Mouse (Mus musculus): ENCODE measurements around the gene Auts2. TPM values are rescaled to one million over a fixed set of nuclear protein-coding genes. Genes with fewer than 3 reads are reported as not detected.

Gene Auts2
- polyA plus RNA-seq, 1 experiment from 2014 or later, result 90.6 TPM

DNA sequence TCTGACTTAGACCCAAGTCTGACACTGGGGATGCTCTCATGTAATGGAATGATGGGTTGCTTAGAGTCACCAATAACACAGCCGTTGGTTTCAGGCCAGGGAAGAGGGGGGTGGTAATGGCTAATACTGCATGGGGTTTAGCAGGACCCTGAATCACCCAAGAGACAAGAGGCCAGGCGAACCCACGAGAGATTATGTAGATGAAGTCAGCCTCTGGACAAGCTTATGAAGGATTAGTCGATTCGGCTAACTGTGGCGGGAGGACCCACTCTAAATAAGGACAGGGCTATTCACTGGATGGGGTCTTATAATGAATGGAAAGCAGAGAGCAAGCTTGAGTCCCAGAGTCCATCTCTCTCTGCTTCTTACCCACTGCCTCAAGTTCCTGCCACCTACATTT, 1084.4 kb downstream of the Auts2 start:
- no peak overlapping the region for H3K4me3 ChIP-seq

DNA sequence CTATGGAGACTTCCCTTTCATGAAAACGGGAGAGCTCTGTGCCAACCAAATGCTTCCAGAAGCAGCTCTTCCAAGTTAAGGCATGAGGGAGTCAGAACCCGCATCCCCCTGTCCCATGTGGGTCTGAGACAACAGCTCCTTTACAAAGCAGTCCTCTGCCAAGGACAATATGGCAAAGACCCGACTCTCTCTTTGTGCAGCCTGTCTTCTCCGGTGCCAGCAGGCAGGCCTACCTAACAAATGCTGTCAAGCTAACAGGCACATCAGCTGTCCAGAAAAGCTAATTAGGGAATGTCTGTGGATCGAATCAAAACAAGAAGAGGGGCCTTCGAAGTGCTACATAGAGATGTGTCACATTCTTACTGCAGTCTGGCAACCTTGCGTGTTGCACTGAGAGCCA, 1085.1 kb downstream of the Auts2 start:
- H3K4me3 ChIP-seq, result no peak overlapping the region
- WGBS, result 77% methylated on average over 7 of the region's 7 CpGs
- H3K4me2 ChIP-seq (replicated peaks), result no peak overlapping the region
- peaks cover 97% of the 10 kb centered on the region for H3K36me3 ChIP-seq
- ATAC-seq (ENCODE audit: low FRiP score), result peak; percentile 38; the same call in 1 of the 2 replicates
- H3K9ac ChIP-seq, result no peak overlapping the region
- H3K27me3 ChIP-seq, result no peaks in the 10 kb centered on the region
- peaks cover 4% of the 10 kb centered on the region; the same call in 1 of the 2 replicates for H3K4me1 ChIP-seq
- peak overlapping the region; percentile 64 for H3K27ac ChIP-seq
- no peaks in the 10 kb centered on the region for H3K9me3 ChIP-seq (replicated peaks)

More for the DNA sequence above, 1084.4 kb downstream of the Auts2 start:
- WGBS, result 86% methylated on average over 6 of the region's 6 CpGs
- Histone ChIP-seq H3K9ac (no peak overlapping the region), H3K4me2 (replicated peaks) (no peak overlapping the region), H3K27ac (peak overlapping the region; percentile 64; the same call in 1 of the 2 replicates), H3K27me3 (no peaks in the 10 kb centered on the region), H3K9me3 (replicated peaks) (no peaks in the 10 kb centered on the region), H3K36me3 (peaks cover 95% of the 10 kb centered on the region), H3K4me1 (peaks cover 4% of the 10 kb centered on the region; the same call in 1 of the 2 replicates)
- ATAC-seq (ENCODE audit: low FRiP score), result no peak

DNA sequence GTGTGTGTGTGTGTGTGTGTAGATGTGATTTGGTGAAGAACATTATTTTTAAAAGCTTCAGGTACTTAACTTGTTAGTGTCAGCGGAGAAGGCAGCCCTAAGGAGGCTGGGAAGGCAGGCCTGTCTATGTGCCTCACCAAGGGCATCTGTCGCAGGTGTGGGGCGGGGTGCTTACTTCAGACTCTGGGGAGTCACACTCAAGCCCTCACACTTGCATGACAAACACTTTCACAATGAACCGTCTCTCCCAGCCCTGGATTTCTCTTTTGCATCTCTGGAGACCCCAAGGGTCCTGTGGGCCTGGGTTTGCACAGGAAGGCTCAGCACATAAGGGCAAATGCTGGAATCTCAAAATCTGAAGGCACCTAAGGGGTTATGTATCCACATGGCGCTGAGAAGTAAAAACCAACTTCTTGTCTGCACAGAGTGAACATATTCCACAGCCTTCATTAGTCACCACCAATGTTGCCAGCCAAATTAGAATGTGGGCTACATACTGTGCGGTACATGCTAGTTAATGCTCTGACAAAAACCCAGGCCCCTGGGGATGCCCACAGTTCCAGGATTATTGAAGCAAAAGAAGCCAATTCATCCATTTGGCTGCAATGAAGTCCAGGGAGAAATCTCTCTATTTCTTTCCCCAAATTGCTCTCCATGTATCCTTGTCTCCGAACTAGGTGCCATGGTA, 1093.8 kb downstream of the Auts2 start:
- no peaks in the 10 kb centered on the region for H3K4me1 ChIP-seq
- no peak for ATAC-seq (ENCODE audit: low FRiP score)
- no peak overlapping the region for H3K27ac ChIP-seq
- H3K27me3 ChIP-seq, result no peaks in the 10 kb centered on the region
- H3K4me3 ChIP-seq, result no peak overlapping the region
- no peak overlapping the region for H3K9ac ChIP-seq
- no peak overlapping the region for H3K4me2 ChIP-seq (replicated peaks)
- no peaks in the 10 kb centered on the region for H3K9me3 ChIP-seq (replicated peaks)
- H3K36me3 ChIP-seq, result peaks cover 98% of the 10 kb centered on the region
- 94% methylated on average over 7 of the region's 7 CpGs for WGBS

DNA sequence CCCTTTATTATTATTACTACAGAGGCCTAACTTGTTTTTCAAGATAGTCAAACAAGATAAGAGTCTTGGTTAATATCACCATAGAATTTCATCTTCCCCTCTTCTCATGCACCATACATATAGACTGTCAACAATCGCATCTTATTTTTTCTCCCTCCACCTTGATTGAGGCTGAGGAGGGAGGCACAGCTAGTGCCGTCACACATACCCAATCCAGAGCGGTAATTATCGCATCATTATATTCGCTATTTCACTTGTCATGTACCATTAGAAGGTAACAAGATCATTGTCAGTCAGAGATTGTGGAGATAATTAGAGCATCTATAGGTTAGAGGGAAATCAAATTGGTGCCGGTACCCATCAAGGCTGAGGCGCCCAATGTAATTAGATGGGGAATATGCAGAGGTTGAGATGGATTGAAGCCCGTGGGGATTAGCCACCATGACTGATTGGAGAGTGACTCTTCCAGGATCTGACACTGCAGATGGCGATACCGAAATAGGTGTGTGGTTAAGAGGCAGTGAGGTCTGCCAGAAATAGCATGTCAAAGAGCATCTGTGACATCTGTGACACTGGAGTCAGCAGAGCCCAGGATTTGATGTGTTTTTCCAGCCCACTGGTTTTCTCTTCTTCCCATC, 1107.8 kb downstream of the Auts2 start:
- H3K9me3 ChIP-seq (replicated peaks), result no peaks in the 10 kb centered on the region
- H3K4me2 ChIP-seq (replicated peaks), result no peak overlapping the region
- peaks cover 9% of the 10 kb centered on the region; the same call in 1 of the 2 replicates for H3K4me1 ChIP-seq
- 72% methylated on average over 10 of the region's 10 CpGs for whole genome bisulfite sequencing
- peaks cover 32% of the 10 kb centered on the region for H3K36me3 ChIP-seq
- H3K27me3 ChIP-seq, result no peaks in the 10 kb centered on the region
- no peak overlapping the region for H3K9ac ChIP-seq
- no peak overlapping the region for H3K4me3 ChIP-seq
- peak overlapping the region; percentile 5 for H3K27ac ChIP-seq
- ATAC-seq (ENCODE audit: low FRiP score), result peak; percentile 62

DNA sequence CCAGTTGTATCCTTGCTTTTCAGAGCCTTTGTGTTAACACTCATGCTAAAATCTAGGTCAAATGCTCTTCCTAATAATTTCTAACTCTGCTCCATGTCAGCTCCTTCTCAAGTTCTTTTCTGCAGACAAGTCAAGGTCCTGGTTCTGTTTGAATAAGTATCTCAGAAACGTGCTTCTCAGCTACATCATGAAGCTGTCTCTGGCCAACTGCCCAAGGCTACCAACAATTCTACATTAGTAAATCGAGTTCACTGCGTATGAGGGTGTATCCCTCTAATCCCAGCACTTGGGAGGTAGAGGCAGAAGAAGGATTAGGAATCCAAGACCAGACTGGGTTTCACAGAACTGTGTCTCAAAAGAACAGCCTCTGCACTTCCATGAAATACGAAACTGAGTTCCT, 1109.9 kb downstream of the Auts2 start:
- no peak for ATAC-seq (ENCODE audit: low FRiP score)

DNA sequence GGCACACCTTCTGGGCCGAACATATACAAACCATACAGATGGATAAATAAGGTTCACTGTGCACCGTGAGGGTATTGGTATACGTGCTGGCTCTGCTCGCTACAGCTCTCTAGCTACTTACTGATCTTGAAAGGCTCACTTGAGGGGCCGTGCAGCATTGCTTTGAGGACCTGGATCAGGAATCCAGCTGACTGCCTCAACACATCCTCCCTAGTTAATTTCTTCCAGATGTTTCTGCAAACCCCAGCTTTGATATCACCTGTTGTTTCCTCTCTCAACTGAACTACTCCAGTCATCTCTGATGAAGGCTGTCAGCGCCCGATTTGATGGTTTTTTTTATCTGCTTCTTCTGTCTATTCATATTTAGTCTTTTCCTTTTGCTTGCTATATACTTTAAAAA, 1111.2 kb downstream of the Auts2 start:
- Histone ChIP-seq H3K4me2 (replicated peaks) (no peak overlapping the region), H3K27me3 (no peaks in the 10 kb centered on the region), H3K9ac (no peak overlapping the region), H3K4me1 (peaks cover 9% of the 10 kb centered on the region; the same call in 1 of the 2 replicates), H3K36me3 (peaks cover 3% of the 10 kb centered on the region; the same call in 1 of the 2 replicates), H3K9me3 (replicated peaks) (no peaks in the 10 kb centered on the region), H3K4me3 (no peak overlapping the region), H3K27ac (no peak overlapping the region)
- WGBS, result 80% methylated on average over 7 of the region's 7 CpGs
- no peak for ATAC-seq (ENCODE audit: low FRiP score)

More for the DNA sequence above, 1109.9 kb downstream of the Auts2 start:
- H3K27ac ChIP-seq, result no peak overlapping the region
- no peak overlapping the region for H3K9ac ChIP-seq
- H3K4me1 ChIP-seq, result peaks cover 9% of the 10 kb centered on the region; the same call in 1 of the 2 replicates
- peaks cover 12% of the 10 kb centered on the region for H3K36me3 ChIP-seq
- 92% methylated on average over 4 of the region's 4 CpGs for WGBS
- H3K4me3 ChIP-seq, result no peak overlapping the region
- H3K9me3 ChIP-seq (replicated peaks), result no peaks in the 10 kb centered on the region
- no peaks in the 10 kb centered on the region for H3K27me3 ChIP-seq
- H3K4me2 ChIP-seq (replicated peaks), result no peak overlapping the region

DNA sequence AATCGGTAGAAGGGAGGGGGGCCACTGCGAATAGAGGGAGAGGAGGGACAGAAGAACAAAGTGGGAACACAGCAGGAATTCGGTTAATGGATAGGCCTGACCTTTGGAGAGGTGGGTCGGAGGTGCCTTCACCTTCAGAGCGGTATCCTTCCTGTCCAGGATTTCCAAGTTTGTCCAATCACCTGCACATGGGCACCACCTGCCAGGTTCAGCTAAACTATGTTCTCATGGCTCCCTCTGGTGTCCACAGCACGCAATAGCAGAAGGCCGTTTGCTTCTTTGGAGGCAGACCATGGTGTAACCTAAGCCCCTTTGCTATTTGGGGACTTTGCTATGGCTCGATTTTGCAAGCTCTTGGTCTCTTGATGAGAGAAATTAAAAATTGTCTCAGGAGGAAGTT, 1113.0 kb downstream of the Auts2 start:
- no peak overlapping the region for H3K4me3 ChIP-seq
- no peak overlapping the region for H3K9ac ChIP-seq
- no peaks in the 10 kb centered on the region for H3K36me3 ChIP-seq
- ATAC-seq (ENCODE audit: low FRiP score), result no peak
- H3K9me3 ChIP-seq (replicated peaks), result no peaks in the 10 kb centered on the region
- no peak overlapping the region for H3K4me2 ChIP-seq (replicated peaks)
- H3K27ac ChIP-seq, result no peak overlapping the region
- no peaks in the 10 kb centered on the region for H3K27me3 ChIP-seq
- H3K4me1 ChIP-seq, result no peaks in the 10 kb centered on the region
- WGBS, result 32% methylated on average over 8 of the region's 8 CpGs

DNA sequence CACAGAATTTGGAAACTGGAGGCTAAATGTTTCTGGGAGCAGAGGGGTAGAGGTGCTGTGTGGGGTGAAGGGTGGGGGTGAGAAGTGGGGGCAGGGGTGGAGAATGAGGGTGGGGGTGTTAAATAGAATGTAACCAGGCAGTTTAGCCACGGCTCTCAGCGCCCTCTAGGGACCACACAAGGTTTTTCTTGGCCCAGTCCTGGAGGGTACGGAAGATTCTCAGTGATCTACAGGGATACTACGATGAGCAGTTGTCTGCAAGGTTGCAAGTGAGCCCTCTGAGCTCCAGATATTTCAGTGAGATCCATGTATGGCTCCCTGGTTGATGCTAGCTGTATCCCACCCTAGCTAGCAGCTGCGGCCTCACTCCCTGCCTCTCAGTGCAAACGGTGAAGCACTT, 1113.6 kb downstream of the Auts2 start:
- no peak overlapping the region for H3K9ac ChIP-seq
- H3K27me3 ChIP-seq, result no peaks in the 10 kb centered on the region
- no peak for ATAC-seq (ENCODE audit: low FRiP score)
- no peaks in the 10 kb centered on the region for H3K4me1 ChIP-seq
- no peaks in the 10 kb centered on the region for H3K9me3 ChIP-seq (replicated peaks)
- H3K4me3 ChIP-seq, result no peak overlapping the region
- no peak overlapping the region for H3K27ac ChIP-seq
- H3K4me2 ChIP-seq (replicated peaks), result no peak overlapping the region
- no peaks in the 10 kb centered on the region for H3K36me3 ChIP-seq
- WGBS, result 57% methylated on average over 6 of the region's 6 CpGs

DNA sequence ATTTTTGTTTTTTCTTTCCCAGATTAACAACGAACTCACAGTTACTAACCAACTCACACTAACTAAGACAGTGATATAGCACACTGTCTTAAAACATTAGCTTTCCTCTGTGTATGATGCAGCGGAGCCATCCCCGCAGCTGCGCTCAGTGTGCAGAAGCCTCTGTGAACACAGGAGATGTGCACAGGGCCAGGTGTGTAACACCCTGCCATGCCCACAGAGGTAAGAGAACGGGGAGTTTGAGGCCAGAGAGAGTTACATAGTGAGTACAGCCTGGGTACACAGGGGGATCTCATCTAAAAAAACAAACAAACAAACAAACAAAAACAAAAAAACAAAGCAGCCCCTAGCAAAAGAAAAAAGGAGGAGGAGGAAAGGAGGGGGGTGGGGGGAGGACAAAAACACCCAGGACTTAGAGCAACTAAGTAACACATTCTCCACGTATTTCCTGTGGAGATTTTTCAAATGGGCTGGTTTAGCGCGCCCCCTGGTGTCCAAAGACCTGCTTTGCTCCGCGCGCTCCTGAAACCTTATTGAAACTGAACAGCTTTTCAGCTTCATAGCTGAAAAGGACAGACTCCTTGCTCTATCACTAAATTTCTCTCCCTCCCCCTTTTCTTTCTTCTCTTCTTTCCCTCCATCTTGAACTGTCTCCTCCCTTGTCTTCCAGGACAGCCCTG, 1115.3 kb downstream of the Auts2 start:
- no peak overlapping the region for H3K4me3 ChIP-seq
- H3K4me2 ChIP-seq (replicated peaks), result no peak overlapping the region
- no peaks in the 10 kb centered on the region for H3K36me3 ChIP-seq
- 39% methylated on average over 11 of the region's 11 CpGs for WGBS
- H3K4me1 ChIP-seq, result no peaks in the 10 kb centered on the region
- H3K9me3 ChIP-seq (replicated peaks), result no peaks in the 10 kb centered on the region
- no peak overlapping the region for H3K9ac ChIP-seq
- H3K27me3 ChIP-seq, result no peaks in the 10 kb centered on the region
- no peak for ATAC-seq (ENCODE audit: low FRiP score)
- no peak overlapping the region for H3K27ac ChIP-seq

DNA sequence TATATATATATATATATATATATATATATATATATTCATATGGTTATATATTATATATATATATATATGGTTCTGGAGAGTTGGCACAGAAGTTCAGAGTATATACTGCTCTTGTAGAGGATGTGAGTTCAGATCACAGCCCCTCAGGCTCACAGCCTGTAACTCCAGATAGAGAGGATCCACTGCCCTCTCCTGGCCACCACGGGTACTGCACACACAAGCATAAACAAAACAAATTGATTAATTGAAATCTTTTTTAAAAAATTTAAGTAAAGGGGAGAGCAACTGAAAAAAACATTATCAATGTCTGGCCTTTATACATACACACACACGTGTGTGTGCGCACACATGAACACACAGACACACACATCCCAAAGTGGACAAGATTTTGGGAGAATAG, 1120.4 kb downstream of the Auts2 start:
- no peak for ATAC-seq (ENCODE audit: low FRiP score)
- H3K36me3 ChIP-seq, result no peaks in the 10 kb centered on the region
- no peak overlapping the region for H3K4me2 ChIP-seq (replicated peaks)
- no peaks in the 10 kb centered on the region for H3K4me1 ChIP-seq
- no peak overlapping the region for H3K27ac ChIP-seq
- H3K9ac ChIP-seq, result no peak overlapping the region
- no peaks in the 10 kb centered on the region for H3K9me3 ChIP-seq (replicated peaks)
- no peaks in the 10 kb centered on the region for H3K27me3 ChIP-seq
- no peak overlapping the region for H3K4me3 ChIP-seq
- 87% methylated on average over 3 of the region's 3 CpGs for WGBS

DNA sequence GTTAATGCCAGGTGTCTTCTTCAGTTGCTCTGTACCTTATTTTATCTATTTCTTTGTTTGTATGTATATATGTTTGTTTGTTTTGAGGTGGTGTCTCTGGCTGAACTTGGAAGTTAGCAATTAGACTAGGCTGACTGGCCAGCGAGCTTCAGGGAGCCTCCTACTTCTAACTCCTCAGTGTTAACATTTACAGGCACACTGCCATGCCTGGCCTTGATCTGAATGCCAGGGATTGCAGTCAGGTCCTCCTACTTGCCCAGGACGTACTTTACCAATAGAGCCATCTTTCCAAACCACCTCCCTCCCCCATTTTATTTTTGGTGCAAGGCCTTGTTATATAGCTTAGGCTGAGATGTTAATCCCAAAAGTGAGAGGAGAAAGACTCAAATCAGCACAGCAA, 1122.7 kb downstream of the Auts2 start:
- H3K9ac ChIP-seq, result no peak overlapping the region
- no peak overlapping the region for H3K4me3 ChIP-seq
- ATAC-seq (ENCODE audit: low FRiP score), result no peak
- H3K27me3 ChIP-seq, result no peaks in the 10 kb centered on the region
- H3K4me1 ChIP-seq, result no peaks in the 10 kb centered on the region
- H3K4me2 ChIP-seq (replicated peaks), result no peak overlapping the region
- no peaks in the 10 kb centered on the region for H3K9me3 ChIP-seq (replicated peaks)
- 71% methylated on average over 2 of the region's 2 CpGs for WGBS
- H3K36me3 ChIP-seq, result no peaks in the 10 kb centered on the region
- H3K27ac ChIP-seq, result no peak overlapping the region

DNA sequence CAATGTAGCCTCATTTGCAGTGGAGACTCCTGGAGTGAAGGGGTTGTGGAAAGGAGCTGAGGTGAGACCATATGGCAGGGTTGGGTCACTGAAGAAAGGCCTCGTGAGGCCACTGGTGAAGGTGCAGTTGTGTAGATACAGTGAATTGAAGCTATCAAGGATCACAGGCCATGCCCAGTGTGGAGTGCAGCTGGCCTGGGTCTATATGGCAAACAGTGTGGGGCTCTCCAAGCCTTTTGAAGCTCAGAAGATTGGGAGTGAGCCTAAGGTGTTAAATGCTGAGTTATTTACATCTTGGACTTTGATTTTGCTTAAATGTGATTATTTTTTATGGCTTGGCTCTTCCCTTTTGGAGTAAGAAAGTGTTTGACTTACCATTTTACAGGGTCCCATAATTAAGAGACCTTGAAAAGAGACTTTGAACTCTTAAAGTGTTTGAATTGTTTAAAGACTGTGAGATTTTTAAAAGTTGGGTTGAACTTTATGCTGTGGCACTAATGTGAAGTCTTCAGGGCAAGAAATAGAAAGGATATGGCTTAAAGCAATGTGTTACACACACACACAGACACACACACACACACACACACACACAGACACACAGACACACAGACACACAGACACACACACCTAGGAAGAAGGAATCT, 1127.1 kb downstream of the Auts2 start:
- ATAC-seq (ENCODE audit: low FRiP score), result no peak
- no peak overlapping the region for H3K4me2 ChIP-seq (replicated peaks)
- H3K4me1 ChIP-seq, result no peaks in the 10 kb centered on the region
- no peak overlapping the region for H3K27ac ChIP-seq
- WGBS, result 81% methylated on average over 1 of the region's 1 CpGs
- no peaks in the 10 kb centered on the region for H3K27me3 ChIP-seq
- no peak overlapping the region for H3K4me3 ChIP-seq
- no peaks in the 10 kb centered on the region for H3K36me3 ChIP-seq
- H3K9me3 ChIP-seq (replicated peaks), result no peaks in the 10 kb centered on the region
- no peak overlapping the region for H3K9ac ChIP-seq
